Mouse (Mus musculus) liver, embryonic 14.5 days (tissue): ENCODE results near the gene Uvrag. TPM values are rescaled to one million over a fixed set of nuclear protein-coding genes. Genes with fewer than 3 reads are reported as not detected.
"Not testable (repeated sequence)": the region's sequence is repeated elsewhere in the genome, so short reads cannot be mapped to it uniquely, and the experiment has no call there.

ENCODE experiments used
- ATAC-seq: fragments of 200-750 bp; cut with Nextera tagmentation; 2 replicates; pipeline ENCODE4 v1.8.0; 2017; ENCODE audit warnings: moderate number of reproducible peaks, mild to moderate bottlenecking, moderate library complexity; ENCODE audit not compliant: insufficient read depth
- DNase-seq, 3 experiments: peaks; one replicate each; pipeline ENCODE4 v3.0.0-alpha.2; 2012 to 2013; ENCODE audit warnings: low read depth in 3 of 3, low spot score in 3 of 3
- H3K27ac ChIP-seq: fragments of 300-500 bp; sonication (generic); 2 replicates; pipeline ENCODE4 v1.5.1; 2014; ENCODE audit warnings: moderate library complexity, mild to moderate bottlenecking, control low read depth, inconsistent platforms
- H3K27me3 ChIP-seq: fragments of 300-500 bp; sonication (generic); 2 replicates; pipeline ENCODE4 v1.6.1; 2014; ENCODE audit warnings: mild to moderate bottlenecking, low read length, moderate library complexity; ENCODE audit not compliant: control insufficient read depth, insufficient read depth
- H3K36me3 ChIP-seq: fragments of 300-500 bp; sonication (generic); replicated peaks from 2 replicates; pipeline ENCODE4 v1.6.1; 2014; ENCODE audit warnings: low read depth; ENCODE audit not compliant: control insufficient read depth, insufficient read depth
- H3K4me1 ChIP-seq, 2 experiments: fragments of 200-500 bp in 1 of 2; fragments of 300-500 bp in 1 of 2; sonication (generic) in 1 of 2; replicated peaks; 2 replicates each; pipeline ENCODE4 v1.6.1; 2012 to 2014; ENCODE audit warnings: antibody characterized with exemption in 1 of 2, inconsistent platforms in 1 of 2, low read length in 1 of 2; ENCODE audit not compliant: control insufficient read depth in 2 of 2, insufficient read depth in 2 of 2
- H3K4me2 ChIP-seq: fragments of 300-500 bp; sonication (generic); 2 replicates; pipeline ENCODE4 v1.6.1; 2014; ENCODE audit warnings: low read depth, mild to moderate bottlenecking, control low read depth, moderate library complexity
- H3K4me3 ChIP-seq, 2 experiments: fragments of 200-500 bp in 1 of 2; fragments of 300-500 bp in 1 of 2; sonication (generic) in 1 of 2; 2 replicates each; pipeline ENCODE4 v1.5.1; 2012 to 2014; ENCODE audit warnings: low read depth in 2 of 2, low read length in 2 of 2, mild to moderate bottlenecking in 2 of 2, control low read depth in 1 of 2, inconsistent platforms in 1 of 2, moderate library complexity in 1 of 2; ENCODE audit not compliant: insufficient read depth in 1 of 2
- H3K9ac ChIP-seq: fragments of 300-500 bp; sonication (generic); replicated peaks from 2 replicates; pipeline ENCODE4 v1.6.1; 2014; ENCODE audit warnings: mild to moderate bottlenecking, control low read depth, moderate library complexity
- H3K9me3 ChIP-seq: fragments of 300-500 bp; sonication (generic); 2 replicates; pipeline ENCODE4 v1.6.1; 2016; ENCODE audit warnings: low read length, mixed read lengths; ENCODE audit not compliant: control insufficient read depth
- CTCF ChIP-seq: IDR thresholded peaks from 2 replicates; pipeline ENCODE4 v1.5.1; 2016; ENCODE audit warnings: antibody characterized with exemption, low read depth, control low read depth
- EP300 ChIP-seq: IDR thresholded peaks from 2 replicates; pipeline ENCODE4 v1.6.1; 2016; ENCODE audit warnings: antibody characterized with exemption, low read depth
- WGBS: fragments of 180-500 bp; shearing (Covaris S2); extraction: QIAGEN DNeasy Blood & Tissue Kit; methylation state at CpG from one replicate; pipeline ENCODE4 v1.1.7; 2014; ENCODE audit not compliant: insufficient replicate concordance; 5-methylcytosine and 5-hydroxymethylcytosine counted together
- polyA plus RNA-seq, 2 experiments: library from polyadenylated mRNA; depleted of rRNA in 1 of 2; stranded (reverse) in 1 of 2; unstranded in 1 of 2; fragments of >200 nt; fragmentation: Nextera tagmentation in 1 of 2; extraction: Ambion mirVana in 1 of 2; gene quantifications; 2 replicates each; pipeline versions ENCODE4 v1.2.1 to v1.2.3; 2012 to 2014

The Uvrag gene
- polyA plus RNA-seq, 2 experiments = 3.9 to 5.7 TPM

DNA sequence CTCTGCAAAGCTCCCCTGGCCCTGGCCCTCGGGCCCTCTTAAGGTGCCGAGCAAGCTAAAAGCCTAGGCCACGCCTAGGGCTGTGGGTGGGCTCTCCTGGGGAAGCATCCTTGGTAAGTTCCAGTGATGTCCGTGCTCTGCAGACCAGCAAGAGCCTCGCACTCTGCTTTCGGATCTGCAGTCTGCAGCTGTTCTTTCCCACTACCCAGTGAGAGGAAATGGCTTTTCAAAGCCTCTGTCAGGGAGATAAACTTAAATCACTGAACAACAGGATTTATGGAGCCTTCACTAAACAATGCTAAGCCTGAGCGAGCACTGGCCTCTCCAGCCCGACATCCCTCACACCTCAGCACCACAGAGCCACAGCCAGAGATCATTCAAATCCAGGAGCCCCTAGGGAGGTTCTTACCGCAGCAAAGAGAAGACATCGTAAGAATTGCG, 75.5 kb downstream of the Uvrag start:
- H3K36me3 ChIP-seq = no peaks in the 10 kb centered on the region
- H3K4me3 ChIP-seq = no peak overlapping the region
- no peak overlapping the region for H3K27ac ChIP-seq
- no peak for ATAC-seq
- WGBS = 61% methylated on average over 11 of the region's 11 CpGs
- no peak overlapping the region for H3K9ac ChIP-seq
- no peaks in the 10 kb centered on the region for H3K27me3 ChIP-seq
- H3K9me3 ChIP-seq = no peaks in the 10 kb centered on the region
- no peak for DNase-seq
- no peak for TF ChIP-seq CTCF
- TF ChIP-seq EP300 = no peak
- H3K4me1 ChIP-seq = 0 out of 4 replicates have a peak, but pooled peaks cover 0 to 2% of the 10 kb centered on the region in 2 experiments
- no peak overlapping the region for H3K4me2 ChIP-seq

DNA sequence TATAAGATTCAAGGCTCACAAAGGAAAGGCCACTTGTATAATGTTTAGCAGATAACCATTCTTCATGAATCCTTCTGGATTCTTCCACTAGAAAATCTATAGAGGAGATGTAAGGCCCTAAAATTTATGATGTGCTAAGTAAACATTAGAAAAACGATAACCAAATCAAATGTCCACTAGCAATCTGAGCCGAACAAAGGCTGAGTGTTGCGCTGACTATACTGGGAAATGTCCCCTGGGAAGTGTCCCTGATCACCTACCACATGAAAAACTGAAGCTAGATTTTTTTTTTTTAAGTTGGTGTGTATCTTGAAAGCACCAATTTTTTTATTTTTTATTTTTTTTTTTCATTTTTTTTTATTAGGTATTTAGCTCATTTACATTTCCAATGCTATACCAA, 76.1 kb downstream of the Uvrag start:
- H3K4me3 ChIP-seq = no peak overlapping the region
- H3K4me2 ChIP-seq = no peak overlapping the region
- ATAC-seq (no peak), DNase-seq (no peak)
- WGBS = 82% methylated on average over 3 of the region's 3 CpGs
- H3K4me1 ChIP-seq = 0 out of 4 replicates have a peak, but pooled peaks cover 0 to 2% of the 10 kb centered on the region in 2 experiments
- H3K9ac ChIP-seq = no peak overlapping the region
- H3K27ac ChIP-seq = no peak overlapping the region
- H3K27me3 ChIP-seq = no peaks in the 10 kb centered on the region
- no peaks in the 10 kb centered on the region for H3K36me3 ChIP-seq
- H3K9me3 ChIP-seq = no peaks in the 10 kb centered on the region
- TF ChIP-seq CTCF = no peak
- TF ChIP-seq EP300 = no peak

DNA sequence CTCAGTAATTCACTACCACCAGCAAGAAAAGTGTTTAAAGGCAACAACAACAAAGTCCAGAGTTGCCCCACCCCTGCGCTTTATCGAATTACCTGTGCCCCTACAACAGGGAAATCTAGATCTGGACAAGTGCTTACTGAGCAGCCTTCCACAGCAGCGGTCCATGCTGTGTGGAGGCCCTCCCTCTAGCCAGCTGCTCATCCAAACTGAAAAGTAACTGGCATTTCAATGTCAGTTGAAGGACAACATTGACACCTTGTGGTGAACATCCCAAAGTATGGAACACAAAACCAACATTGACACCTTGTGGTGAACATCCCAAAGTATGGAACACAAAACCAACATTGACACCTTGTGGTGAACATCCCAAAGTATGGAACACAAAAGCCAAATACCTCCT, 78.7 kb downstream of the Uvrag start:
- H3K9me3 ChIP-seq, H3K4me2 ChIP-seq, DNase-seq, H3K27ac ChIP-seq, H3K9ac ChIP-seq, H3K4me3 ChIP-seq, H3K4me1 ChIP-seq, H3K27me3 ChIP-seq, H3K36me3 ChIP-seq, ATAC-seq: not testable (repeated sequence)
- 0 out of 2 replicates have a peak, but pooled peaks have one; percentile 21 for TF ChIP-seq CTCF
- 70% methylated on average over 3 of the region's 3 CpGs for WGBS

DNA sequence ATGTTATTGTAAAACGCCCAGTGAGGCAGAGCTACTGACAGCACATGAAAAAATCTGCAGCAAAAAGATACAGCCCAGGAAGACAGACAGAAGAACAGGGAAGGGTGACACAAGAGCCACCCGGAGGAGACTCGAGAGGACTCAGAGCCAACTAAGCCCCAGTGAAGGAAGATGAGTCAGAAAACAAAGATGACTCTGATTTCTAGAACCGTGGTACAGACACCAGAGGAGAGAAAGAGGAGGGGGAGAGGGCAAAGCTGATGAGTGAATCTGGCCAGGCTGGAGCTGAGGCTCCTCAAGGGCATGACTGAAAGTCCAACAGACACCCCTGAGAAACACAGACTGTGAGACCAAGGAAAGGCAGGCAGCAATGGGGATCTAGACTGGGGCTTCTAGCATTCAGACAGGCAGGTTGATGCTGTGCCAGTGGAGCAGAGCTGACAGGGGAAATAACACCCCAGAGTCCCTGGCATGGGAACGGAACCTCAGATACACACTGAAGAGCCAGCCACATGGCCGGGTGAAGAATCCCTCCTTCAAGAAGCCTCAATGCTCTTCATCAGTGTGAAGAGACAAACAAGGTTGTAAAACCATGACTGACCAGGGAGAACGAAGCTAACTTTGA, 79.8 kb downstream of the Uvrag start:
- DNase-seq (no peak), ATAC-seq (no peak)
- TF ChIP-seq EP300 (no peak), CTCF (no peak)
- H3K4me1 ChIP-seq = 0 out of 4 replicates have a peak, but pooled peaks cover 0 to 2% of the 10 kb centered on the region in 2 experiments
- 68% methylated on average over 7 of the region's 7 CpGs for WGBS
- H3K4me3 ChIP-seq = no peak overlapping the region
- H3K27me3 ChIP-seq = no peaks in the 10 kb centered on the region
- H3K9ac ChIP-seq = no peak overlapping the region
- no peaks in the 10 kb centered on the region for H3K36me3 ChIP-seq
- no peak overlapping the region for H3K27ac ChIP-seq
- H3K9me3 ChIP-seq = no peaks in the 10 kb centered on the region
- no peak overlapping the region for H3K4me2 ChIP-seq

DNA sequence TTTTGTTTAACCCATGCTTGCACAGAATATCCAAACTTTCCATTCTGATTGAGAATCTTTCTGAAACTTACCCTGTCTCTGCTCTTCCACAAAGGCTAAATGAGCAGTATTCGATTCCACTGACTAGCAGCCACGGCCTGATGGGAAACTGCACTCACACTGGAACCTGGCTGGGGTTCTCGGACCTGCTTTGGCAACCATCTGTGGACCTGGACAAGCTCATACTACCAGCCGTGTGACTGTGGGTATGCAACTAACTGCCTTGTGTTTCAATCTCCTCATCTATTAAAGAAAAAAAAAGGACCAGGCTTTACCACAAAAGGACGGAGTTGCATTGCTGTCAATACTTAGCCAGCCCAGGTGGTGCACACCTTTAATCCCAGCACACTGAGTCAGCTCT, 80.5 kb downstream of the Uvrag start:
- H3K4me1 ChIP-seq = no peaks in the 10 kb centered on the region
- TF ChIP-seq CTCF (no peak), EP300 (no peak)
- H3K9ac ChIP-seq = no peak overlapping the region
- H3K9me3 ChIP-seq = no peaks in the 10 kb centered on the region
- H3K36me3 ChIP-seq = no peaks in the 10 kb centered on the region
- no peak overlapping the region for H3K27ac ChIP-seq
- no peak for DNase-seq
- no peak overlapping the region for H3K4me3 ChIP-seq
- no peaks in the 10 kb centered on the region for H3K27me3 ChIP-seq
- 76% methylated on average over 5 of the region's 5 CpGs for WGBS
- H3K4me2 ChIP-seq = no peak overlapping the region
- no peak for ATAC-seq
